Mouse (Mus musculus): ENCODE measurements around the gene H2al1e.
"Not testable (repeated sequence)": the region's sequence is repeated elsewhere in the genome, so short reads cannot be mapped to it uniquely, and the experiment has no call there.

The H2al1e gene

DNA sequence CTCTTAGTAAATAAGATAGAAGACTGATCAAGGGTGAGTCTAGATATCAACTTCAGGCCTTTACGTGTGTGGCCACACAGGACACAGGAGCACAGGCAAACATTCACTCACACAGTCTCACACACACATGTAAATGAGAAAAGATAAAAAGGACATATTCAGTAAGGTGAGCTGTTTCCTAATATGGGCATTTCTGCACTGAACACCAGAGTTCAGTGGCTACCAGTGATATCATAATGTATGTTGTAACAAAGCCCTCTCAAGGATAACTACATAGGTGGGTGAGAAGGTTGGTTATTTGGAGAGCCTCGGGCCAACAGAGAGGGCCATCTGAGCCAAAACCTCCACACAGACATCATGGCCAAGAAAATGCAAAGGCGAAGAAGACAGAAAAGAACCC is at the start of gene H2al1e:
TSS of gene H2al1e (plus strand) at position 301 of the 400 bp plus-strand sequence.
- DNase-seq (ENCODE audit: low spot score in 2 of 2): not testable (repeated sequence)

DNA sequence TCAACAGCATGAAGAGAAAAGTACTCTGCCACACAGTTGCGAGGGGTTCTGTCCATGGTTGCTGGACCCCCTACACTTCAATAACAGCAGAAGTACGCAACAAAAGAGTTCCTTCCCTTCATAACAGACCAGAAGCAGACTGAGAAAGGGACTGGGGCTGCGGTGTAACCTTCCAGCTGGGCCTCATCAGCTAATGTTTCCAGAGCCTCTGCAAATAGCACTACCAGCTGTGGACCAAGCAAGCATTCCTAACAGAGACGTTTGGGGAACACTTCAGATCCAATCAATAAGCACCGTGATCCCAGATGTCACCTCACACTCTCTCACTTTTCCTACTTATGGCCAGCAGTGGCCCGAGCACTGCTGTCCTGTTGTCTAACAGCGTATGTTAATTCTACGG is 46.8 kb upstream of the H2al1e start:
- no peak for DNase-seq (ENCODE audit: low spot score in 2 of 2)

DNA sequence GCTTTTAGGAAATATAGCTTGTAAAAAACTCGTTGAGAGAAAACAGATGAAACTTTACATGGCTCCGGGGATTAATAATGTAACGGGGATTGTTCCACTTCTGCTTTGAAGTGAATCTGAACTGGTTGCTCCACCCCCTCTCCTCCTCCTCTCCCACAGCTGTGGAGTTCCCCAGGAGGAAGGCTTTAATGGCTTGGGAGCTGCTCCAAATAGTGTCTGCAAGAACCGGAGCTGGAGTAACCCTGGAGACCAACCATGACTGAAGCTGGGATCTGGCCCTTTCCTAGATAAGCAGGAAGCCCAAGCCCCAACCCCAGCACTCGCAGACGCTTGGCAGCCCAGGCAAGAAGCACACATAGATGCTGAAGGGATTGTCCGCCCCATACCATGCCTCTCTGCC is 43.9 kb upstream of the H2al1e start:
- peak in 1 of 2 experiments; percentile 8 for DNase-seq (ENCODE audit: low spot score in 2 of 2)

- DNase-seq (ENCODE audit: low spot score in 2 of 2): peak; percentile 22 to 23
These were observed 42.7 kb upstream of the H2al1e start for GRCm38 (mm10) chrX:11269074-11269473.

GRCm38 (mm10) chrX:11273190-11273589 is 38.5 kb upstream of the H2al1e start:
- no peak for DNase-seq (ENCODE audit: low spot score in 2 of 2)

GRCm38 (mm10) chrX:11277083-11277482 is 34.7 kb upstream of the H2al1e start:
- DNase-seq (ENCODE audit: low spot score in 2 of 2): no peak

- DNase-seq (ENCODE audit: low spot score in 2 of 2): no peak
These were observed 31.0 kb upstream of the H2al1e start for GRCm38 (mm10) chrX:11280741-11281140.

DNA sequence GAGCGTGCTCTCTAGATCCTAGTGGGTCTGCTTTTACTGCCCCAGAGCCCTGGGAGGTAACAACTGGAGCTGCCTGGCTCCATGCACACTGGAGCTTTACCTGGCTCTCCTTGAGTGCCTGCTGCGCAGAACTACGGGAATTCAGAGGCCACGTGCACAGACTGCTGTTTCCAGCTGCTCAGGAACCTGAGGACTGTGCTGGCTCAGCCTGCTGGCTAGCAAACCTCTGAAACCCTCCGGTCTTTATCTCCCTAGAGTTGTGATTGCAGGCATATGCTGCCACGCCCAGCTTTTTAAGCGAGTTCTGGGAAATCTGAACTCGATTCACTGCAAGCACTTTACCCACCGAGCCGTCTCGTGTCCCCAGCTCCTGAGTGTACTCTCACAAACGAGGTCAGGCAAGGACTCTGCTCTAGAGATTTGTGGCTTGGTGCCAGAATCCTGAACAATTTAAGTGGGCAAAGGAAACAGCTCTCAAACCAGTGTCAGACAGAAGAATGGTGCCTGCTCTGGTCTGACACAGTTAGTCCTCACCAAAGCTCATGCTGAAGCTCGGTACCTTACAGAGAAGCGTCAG is 23.3 kb upstream of the H2al1e start:
- no peak for DNase-seq (ENCODE audit: low spot score in 2 of 2)

- DNase-seq (ENCODE audit: low spot score in 2 of 2): no peak
These were observed 22.5 kb upstream of the H2al1e start for GRCm38 (mm10) chrX:11289244-11289643.

- DNase-seq (ENCODE audit: low spot score in 2 of 2): not testable (repeated sequence)
These were observed 12.8 kb upstream of the H2al1e start, which contains the start of gene H2al1a for GRCm38 (mm10) chrX:11298957-11299356. TSS of gene H2al1a (plus strand) at chrX:11299257.

GRCm38 (mm10) chrX:11302132-11302531 is 9.6 kb upstream of the H2al1e start, which contains the start of gene H2al1b:
TSS of gene H2al1b (plus strand) at chrX:11302432.
- not testable (repeated sequence) for DNase-seq (ENCODE audit: low spot score in 2 of 2)

DNA sequence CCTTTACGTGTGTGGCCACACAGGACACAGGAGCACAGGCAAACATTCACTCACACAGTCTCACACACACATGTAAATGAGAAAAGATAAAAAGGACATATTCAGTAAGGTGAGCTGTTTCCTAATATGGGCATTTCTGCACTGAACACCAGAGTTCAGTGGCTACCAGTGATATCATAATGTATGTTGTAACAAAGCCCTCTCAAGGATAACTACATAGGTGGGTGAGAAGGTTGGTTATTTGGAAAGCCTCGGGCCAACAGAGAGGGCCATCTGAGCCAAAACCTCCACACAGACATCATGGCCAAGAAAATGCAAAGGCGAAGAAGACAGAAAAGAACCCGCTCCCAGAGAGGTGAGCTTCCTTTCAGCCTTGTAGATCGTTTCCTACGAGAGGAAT is 6.4 kb upstream of the H2al1e start, which contains the start of gene H2al1c:
TSS of gene H2al1c (plus strand) at position 301 of the 400 bp plus-strand sequence.
- DNase-seq (ENCODE audit: low spot score in 2 of 2): not testable (repeated sequence)

DNA sequence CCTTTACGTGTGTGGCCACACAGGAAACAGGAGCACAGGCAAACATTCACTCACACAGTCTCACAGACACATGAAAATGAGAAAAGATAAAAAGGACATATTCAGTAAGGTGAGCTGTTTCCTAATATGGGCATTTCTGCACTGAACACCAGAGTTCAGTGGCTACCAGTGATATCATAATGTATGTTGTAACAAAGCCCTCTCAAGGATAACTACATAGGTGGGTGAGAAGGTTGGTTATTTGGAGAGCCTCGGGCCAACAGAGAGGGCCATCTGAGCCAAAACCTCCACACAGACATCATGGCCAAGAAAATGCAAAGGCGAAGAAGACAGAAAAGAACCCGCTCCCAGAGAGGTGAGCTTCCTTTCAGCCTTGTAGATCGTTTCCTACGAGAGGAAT is 3.2 kb upstream of the H2al1e start, which contains the start of gene H2al1d:
TSS of gene H2al1d (plus strand) at position 301 of the 400 bp plus-strand sequence.
- not testable (repeated sequence) for DNase-seq (ENCODE audit: low spot score in 2 of 2)

- DNase-seq (ENCODE audit: low spot score in 2 of 2): not testable (repeated sequence)
These were observed 3.1 kb downstream of the H2al1e start, which contains the start of gene H2al1f for GRCm38 (mm10) chrX:11314858-11315257. TSS of gene H2al1f (plus strand) at chrX:11315158.

DNA sequence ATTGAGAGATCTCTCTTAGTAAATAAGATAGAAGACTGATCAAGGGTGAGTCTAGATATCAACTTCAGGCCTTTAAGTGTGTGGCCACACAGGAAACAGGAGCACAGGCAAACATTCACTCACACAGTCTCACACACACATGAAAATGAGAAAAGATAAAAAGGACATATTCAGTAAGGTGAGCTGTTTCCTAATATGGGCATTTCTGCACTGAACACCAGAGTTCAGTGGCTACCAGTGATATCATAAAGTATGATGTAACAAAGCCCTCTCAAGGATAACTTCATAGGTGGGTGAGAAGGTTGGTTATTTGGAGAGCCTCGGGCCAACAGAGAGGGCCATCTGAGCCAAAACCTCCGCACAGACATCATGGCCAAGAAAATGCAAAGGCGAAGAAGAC is 6.2 kb downstream of the H2al1e start, which contains the start of gene H2al1g:
TSS of gene H2al1g (plus strand) at position 301 of the 400 bp plus-strand sequence.
- DNase-seq (ENCODE audit: low spot score in 2 of 2): not testable (repeated sequence)

- not testable (repeated sequence) for DNase-seq (ENCODE audit: low spot score in 2 of 2)
These were observed 9.5 kb downstream of the H2al1e start, which contains the start of gene H2al1h for GRCm38 (mm10) chrX:11321192-11321591. TSS of gene H2al1h (plus strand) at chrX:11321492.

DNA sequence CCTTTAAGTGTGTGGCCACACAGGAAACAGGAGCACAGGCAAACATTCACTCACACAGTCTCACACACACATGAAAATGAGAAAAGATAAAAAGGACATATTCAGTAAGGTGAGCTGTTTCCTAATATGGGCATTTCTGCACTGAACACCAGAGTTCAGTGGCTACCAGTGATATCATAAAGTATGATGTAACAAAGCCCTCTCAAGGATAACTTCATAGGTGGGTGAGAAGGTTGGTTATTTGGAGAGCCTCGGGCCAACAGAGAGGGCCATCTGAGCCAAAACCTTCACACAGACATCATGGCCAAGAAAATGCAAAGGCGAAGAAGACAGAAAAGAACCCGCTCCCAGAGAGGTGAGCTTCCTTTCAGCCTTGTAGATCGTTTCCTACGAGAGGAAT is 12.6 kb downstream of the H2al1e start, which contains the start of gene H2al1i:
TSS of gene H2al1i (plus strand) at position 301 of the 400 bp plus-strand sequence.
- DNase-seq (ENCODE audit: low spot score in 2 of 2): not testable (repeated sequence)

DNA sequence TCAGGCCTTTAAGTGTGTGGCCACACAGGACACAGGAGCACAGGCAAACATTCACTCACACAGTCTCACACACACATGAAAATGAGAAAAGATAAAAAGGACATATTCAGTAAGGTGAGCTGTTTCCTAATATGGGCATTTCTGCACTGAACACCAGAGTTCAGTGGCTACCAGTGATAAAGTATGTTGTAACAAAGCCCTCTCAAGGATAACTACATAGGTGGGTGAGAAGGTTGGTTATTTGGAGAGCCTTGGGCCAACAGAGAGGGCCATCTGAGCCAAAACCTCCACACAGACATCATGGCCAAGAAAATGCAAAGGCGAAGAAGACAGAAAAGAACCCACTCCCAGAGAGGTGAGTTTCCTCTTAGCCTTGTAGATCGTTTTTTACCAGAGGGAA is 15.8 kb downstream of the H2al1e start, which contains the start of gene H2al1j:
TSS of gene H2al1j (plus strand) at position 301 of the 400 bp plus-strand sequence.
- DNase-seq (ENCODE audit: low spot score in 2 of 2): not testable (repeated sequence)

DNA sequence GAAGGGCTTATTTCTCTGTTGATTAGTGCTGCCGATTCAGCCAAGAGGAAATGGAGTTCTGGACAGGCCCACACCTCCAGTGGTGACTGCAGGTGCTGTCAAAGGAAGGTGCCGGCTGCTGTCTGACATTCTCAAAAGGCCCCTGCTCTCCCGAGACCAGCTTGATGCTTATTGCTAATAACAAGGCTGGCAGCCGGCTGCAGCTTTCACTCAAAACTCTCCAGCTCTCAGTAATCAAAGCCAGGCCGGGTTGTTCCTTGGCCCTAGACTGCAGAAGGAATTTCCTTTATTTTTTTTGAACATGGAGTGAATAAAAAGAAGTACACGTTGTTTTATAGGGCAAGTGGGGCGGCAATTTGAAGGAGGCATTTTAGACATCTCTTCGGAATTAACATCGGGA is 34.0 kb downstream of the H2al1e start:
- no peak for DNase-seq (ENCODE audit: low spot score in 2 of 2)

GRCm38 (mm10) chrX:11346756-11347155 is 35.0 kb downstream of the H2al1e start:
- DNase-seq (ENCODE audit: low spot score in 2 of 2): no peak

DNA sequence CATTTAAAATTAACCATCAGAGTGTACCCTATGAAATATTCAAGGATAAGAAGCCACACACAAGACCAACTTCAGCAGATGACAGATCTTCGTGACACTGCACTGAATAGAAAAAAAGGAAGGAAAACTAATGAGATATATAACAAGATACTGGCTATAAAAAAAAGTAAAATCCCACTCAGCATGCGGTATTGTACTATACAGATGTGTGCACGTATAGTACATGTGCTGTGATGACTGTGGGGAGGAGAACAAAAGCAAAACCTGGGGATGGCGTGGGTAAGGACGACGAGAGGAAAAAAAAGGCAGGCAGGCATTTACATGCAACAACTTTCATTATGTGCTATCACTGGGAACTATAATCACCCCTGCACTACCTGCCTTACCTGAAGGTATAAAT is 49.1 kb downstream of the H2al1e start:
- DNase-seq (ENCODE audit: low spot score in 2 of 2): no peak

DNA sequence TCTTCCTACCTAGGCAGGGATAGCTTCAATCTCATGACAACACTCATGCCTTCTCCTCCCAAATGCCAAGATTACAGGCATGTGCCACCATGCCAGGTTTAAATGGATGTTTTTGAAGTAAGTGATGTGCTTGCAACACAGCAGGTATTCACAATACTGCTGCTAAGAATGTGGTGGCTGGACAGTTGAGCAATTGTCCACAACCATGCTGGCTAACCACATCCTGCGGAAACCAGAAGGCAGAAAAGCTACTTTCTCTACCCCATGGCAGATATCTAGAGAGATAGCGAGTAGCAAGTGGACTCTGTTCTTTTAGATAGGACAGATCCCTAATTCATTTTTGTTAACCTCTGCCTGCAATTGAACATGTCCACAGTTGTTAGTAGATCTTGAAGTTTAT is 49.5 kb downstream of the H2al1e start:
- no peak for DNase-seq (ENCODE audit: low spot score in 2 of 2)

All from frontal cortex, postnatal 10 days (tissue).